Mouse (Mus musculus) heart, embryonic 14.5 days (tissue): ENCODE results near the gene Nup54. TPM values are rescaled to one million over a fixed set of nuclear protein-coding genes. Genes with fewer than 3 reads are reported as not detected.

Source experiments
- ATAC-seq: fragments of 200-750 bp; cut with Nextera tagmentation; 2 replicates; pipeline ENCODE4 v1.8.0; 2017; ENCODE audit warnings: low read depth, moderate TSS enrichment; ENCODE audit not compliant: insufficient number of reproducible peaks, insufficient read depth, low FRiP score
- H3K27ac ChIP-seq, 2 experiments: fragments of 200-500 bp in 1 of 2; fragments of 300-500 bp in 1 of 2; sonication (generic) in 1 of 2; replicated peaks in 1 of 2; 2 replicates each; pipeline ENCODE4 v1.5.1; 2012 to 2014; ENCODE audit warnings: low read depth in 2 of 2, low read length in 2 of 2, control low read depth in 1 of 2, mild to moderate bottlenecking in 1 of 2, mixed read lengths in 1 of 2; ENCODE audit not compliant: control insufficient read depth in 1 of 2, insufficient read depth in 1 of 2
- H3K27me3 ChIP-seq: fragments of 300-500 bp; sonication (generic); 2 replicates; pipeline ENCODE4 v1.6.1; 2014; ENCODE audit warnings: mild to moderate bottlenecking, low read length, control low read depth; ENCODE audit not compliant: control insufficient read depth, insufficient read depth
- H3K36me3 ChIP-seq: fragments of 300-500 bp; sonication (generic); 2 replicates; pipeline ENCODE4 v1.6.1; 2014; ENCODE audit warnings: mild to moderate bottlenecking, control low read depth, low read length, mixed read lengths; ENCODE audit not compliant: control insufficient read depth, insufficient read depth
- H3K4me1 ChIP-seq, 2 experiments: fragments of 200-500 bp in 1 of 2; fragments of 300-500 bp in 1 of 2; sonication (generic) in 1 of 2; 2 replicates each; pipeline ENCODE4 v1.6.1; 2012 to 2014; ENCODE audit warnings: low read length in 2 of 2, control low read depth in 1 of 2, mixed read lengths in 1 of 2; ENCODE audit not compliant: control insufficient read depth in 2 of 2, insufficient read depth in 2 of 2
- H3K4me2 ChIP-seq: fragments of 300-500 bp; sonication (generic); 2 replicates; pipeline ENCODE4 v1.6.1; 2014; ENCODE audit warnings: mild to moderate bottlenecking, low read length
- H3K4me3 ChIP-seq, 2 experiments: fragments of 200-500 bp in 1 of 2; fragments of 300-500 bp in 1 of 2; sonication (generic) in 1 of 2; 2 replicates each; pipeline ENCODE4 v1.5.1; 2012 to 2014; ENCODE audit warnings: low read length in 2 of 2, mild to moderate bottlenecking in 2 of 2, control low read depth in 1 of 2, low read depth in 1 of 2, moderate library complexity in 1 of 2; ENCODE audit not compliant: control insufficient read depth in 1 of 2, insufficient read depth in 1 of 2
- H3K9ac ChIP-seq: fragments of 300-500 bp; sonication (generic); 2 replicates; pipeline ENCODE4 v1.6.1; 2014; ENCODE audit warnings: mild to moderate bottlenecking, low read length
- H3K9me3 ChIP-seq: fragments of 300-500 bp; sonication (generic); 2 replicates; pipeline ENCODE4 v1.6.1; 2016; ENCODE audit warnings: low read length, control low read depth; ENCODE audit not compliant: control insufficient read depth
- WGBS: fragments of 180-500 bp; shearing (Covaris S2); extraction: QIAGEN DNeasy Blood & Tissue Kit; methylation state at CpG from one replicate; pipeline ENCODE4 v1.1.7; 2014; 5-methylcytosine and 5-hydroxymethylcytosine counted together
- polyA plus RNA-seq: library from polyadenylated mRNA; unstranded; fragments of >200 nt; fragmentation: Nextera tagmentation; extraction: Ambion mirVana; gene quantifications from 2 replicates; pipeline ENCODE4 v1.2.1, GENCODE M21; 2014

Nup54 gene
- polyA plus RNA-seq, 1 experiment from 2014 or later, result 35.9 TPM

- peak overlapping the region; percentile 87 to 88 for H3K27ac ChIP-seq
- H3K9me3 ChIP-seq, result no peaks in the 10 kb centered on the region
- peak; percentile 66 for ATAC-seq
- H3K4me1 ChIP-seq, result peaks cover 22 to 34% of the 10 kb centered on the region in 2 experiments
- peaks cover 3% of the 10 kb centered on the region; the same call in 1 of the 2 replicates for H3K27me3 ChIP-seq
- H3K4me2 ChIP-seq, result peak overlapping the region; percentile 60
- H3K36me3 ChIP-seq, result no peaks in the 10 kb centered on the region
- H3K9ac ChIP-seq, result peak overlapping the region; percentile 60; the same call in 1 of the 2 replicates
- H3K4me3 ChIP-seq, result peak overlapping the region; percentile 23 to 29
- 10% methylated on average over 6 of the region's 6 CpGs for WGBS
Measured at GRCm38 (mm10) chr5:92386643-92387042, 48.4 kb downstream of the Nup54 start.

- Histone ChIP-seq H3K27ac (peak overlapping the region; percentile 87 to 88), H3K9ac (no peak overlapping the region), H3K4me3 (no peak overlapping the region), H3K4me1 (peaks cover 20 to 35% of the 10 kb centered on the region in 2 experiments), H3K36me3 (no peaks in the 10 kb centered on the region), H3K27me3 (no peaks in the 10 kb centered on the region), H3K9me3 (no peaks in the 10 kb centered on the region), H3K4me2 (peak overlapping the region; percentile 60)
- no peak; the same call in 1 of the 2 replicates for ATAC-seq
- WGBS, result 72% methylated on average over 5 of the region's 5 CpGs
Measured at GRCm38 (mm10) chr5:92386102-92386501, 48.9 kb downstream of the Nup54 start.

GRCm38 (mm10) chr5:92384855-92385254, 50.2 kb downstream of the Nup54 start:
- H3K27ac ChIP-seq, result no peak overlapping the region
- peaks cover 15 to 24% of the 10 kb centered on the region in 2 experiments for H3K4me1 ChIP-seq
- H3K27me3 ChIP-seq, result no peaks in the 10 kb centered on the region
- WGBS, result 52% methylated on average over 7 of the region's 7 CpGs
- no peak overlapping the region for H3K4me2 ChIP-seq
- no peaks in the 10 kb centered on the region for H3K9me3 ChIP-seq
- ATAC-seq, result no peak
- no peak overlapping the region for H3K4me3 ChIP-seq
- no peak overlapping the region for H3K9ac ChIP-seq
- no peaks in the 10 kb centered on the region for H3K36me3 ChIP-seq

- H3K4me3 ChIP-seq, result no peak overlapping the region
- no peak overlapping the region for H3K27ac ChIP-seq
- no peak overlapping the region for H3K9ac ChIP-seq
- no peaks in the 10 kb centered on the region for H3K27me3 ChIP-seq
- no peaks in the 10 kb centered on the region for H3K9me3 ChIP-seq
- peaks cover 15 to 23% of the 10 kb centered on the region in 2 experiments for H3K4me1 ChIP-seq
- no peak overlapping the region for H3K4me2 ChIP-seq
- 47% methylated on average over 7 of the region's 7 CpGs for WGBS
- no peak for ATAC-seq
- H3K36me3 ChIP-seq, result no peaks in the 10 kb centered on the region
Measured at GRCm38 (mm10) chr5:92383747-92384146, 51.3 kb downstream of the Nup54 start.

- H3K4me2 ChIP-seq, result no peak overlapping the region
- H3K4me1 ChIP-seq, result peaks cover 10 to 15% of the 10 kb centered on the region in 2 experiments
- H3K9ac ChIP-seq, result no peak overlapping the region
- H3K4me3 ChIP-seq, result no peak overlapping the region
- whole genome bisulfite sequencing, result 45% methylated on average over 9 of the region's 9 CpGs
- no peak overlapping the region for H3K27ac ChIP-seq
- no peaks in the 10 kb centered on the region for H3K27me3 ChIP-seq
- no peaks in the 10 kb centered on the region for H3K36me3 ChIP-seq
- no peak for ATAC-seq
- H3K9me3 ChIP-seq, result no peaks in the 10 kb centered on the region
Measured at GRCm38 (mm10) chr5:92382349-92382679, 52.7 kb downstream of the Nup54 start.

- Histone ChIP-seq H3K27ac (no peak overlapping the region), H3K27me3 (no peaks in the 10 kb centered on the region), H3K4me3 (no peak overlapping the region), H3K9ac (no peak overlapping the region), H3K4me1 (peaks cover 11 to 15% of the 10 kb centered on the region in 2 experiments), H3K9me3 (no peaks in the 10 kb centered on the region), H3K36me3 (no peaks in the 10 kb centered on the region), H3K4me2 (no peak overlapping the region)
- WGBS, result 28% methylated on average over 12 of the region's 12 CpGs
- ATAC-seq, result no peak
Measured at GRCm38 (mm10) chr5:92381550-92382348, 53.3 kb downstream of the Nup54 start.

GRCm38 (mm10) chr5:92376795-92377405, 58.1 kb downstream of the Nup54 start:
- no peak for ATAC-seq
- H3K27ac ChIP-seq, result no peak overlapping the region
- 0 out of 4 replicates have a peak overlapping the region, but pooled peaks of 1 of the 2 experiments have one; percentile 13 for H3K4me3 ChIP-seq
- no peaks in the 10 kb centered on the region for H3K9me3 ChIP-seq
- H3K9ac ChIP-seq, result no peak overlapping the region
- 16% methylated on average over 13 of the region's 13 CpGs for WGBS
- H3K4me1 ChIP-seq, result peaks cover 3 to 20% of the 10 kb centered on the region in 2 experiments; a peak in 3 of 4 replicates
- H3K27me3 ChIP-seq, result no peaks in the 10 kb centered on the region
- H3K36me3 ChIP-seq, result no peaks in the 10 kb centered on the region
- H3K4me2 ChIP-seq, result peak overlapping the region; percentile 55
